Mouse (Mus musculus) MEL-GATA-1-ER (cell line): ENCODE data around the gene Pax9.

ENCODE experiments used
- DNase-seq: peaks from one replicate; pipeline ENCODE4 v3.0.0-alpha.2; 2012; ENCODE audit warnings: low read depth; ENCODE audit errors: extremely low read depth

Pax9 gene

DNA sequence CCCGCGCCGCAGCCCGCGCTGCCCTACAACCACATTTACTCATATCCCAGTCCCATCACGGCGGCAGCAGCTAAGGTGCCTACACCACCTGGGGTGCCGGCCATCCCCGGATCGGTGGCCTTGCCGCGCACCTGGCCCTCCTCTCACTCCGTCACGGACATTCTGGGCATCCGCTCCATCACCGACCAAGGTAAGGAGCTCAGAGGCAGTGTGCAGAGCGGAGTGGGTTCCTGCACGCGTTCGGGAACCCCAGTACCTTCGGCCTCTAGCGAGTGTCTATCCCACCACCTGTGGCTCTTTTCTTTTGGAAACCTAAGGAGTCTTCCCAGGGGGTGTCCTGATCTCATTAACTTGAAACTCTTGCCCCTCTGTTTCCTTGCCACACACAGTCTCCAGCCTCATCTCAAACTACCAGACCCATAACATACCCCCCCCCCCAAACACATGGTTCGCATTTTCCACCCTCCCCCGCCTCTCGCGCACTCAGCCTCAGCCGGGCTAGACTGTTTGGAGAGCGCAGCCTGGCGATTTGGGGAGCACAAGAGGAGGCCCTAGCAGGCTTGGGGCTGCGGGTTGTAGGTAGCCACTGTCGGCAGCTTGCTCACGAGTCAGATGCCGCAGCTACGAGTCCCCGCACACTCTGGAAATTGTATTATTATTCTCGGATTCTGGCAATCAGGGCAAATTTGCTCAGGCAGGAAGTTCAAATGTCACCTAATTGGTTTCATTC, 5.6 kb downstream of the Pax9 start:
- DNase-seq, result no peak

DNA sequence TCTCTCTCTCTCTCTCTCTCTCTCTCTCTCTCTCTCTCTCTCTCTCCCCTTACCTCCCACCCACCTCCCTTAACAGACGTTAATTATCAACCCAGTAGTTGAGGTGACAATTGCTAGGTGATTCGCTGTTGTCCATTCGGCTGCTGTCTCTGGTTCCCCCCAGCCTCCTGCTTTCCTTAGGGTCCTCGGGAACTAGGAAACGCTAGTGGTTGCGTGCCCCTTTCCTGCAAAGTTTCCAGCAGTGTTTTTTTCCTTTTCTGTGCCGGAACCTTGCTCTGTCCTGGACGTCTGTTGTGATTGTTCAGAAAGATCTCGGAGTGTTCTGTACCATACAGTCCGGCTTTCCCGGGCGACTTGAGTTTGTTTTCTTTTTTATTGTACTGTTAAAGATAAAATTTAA, 6.2 kb downstream of the Pax9 start:
- DNase-seq, result no peak

DNA sequence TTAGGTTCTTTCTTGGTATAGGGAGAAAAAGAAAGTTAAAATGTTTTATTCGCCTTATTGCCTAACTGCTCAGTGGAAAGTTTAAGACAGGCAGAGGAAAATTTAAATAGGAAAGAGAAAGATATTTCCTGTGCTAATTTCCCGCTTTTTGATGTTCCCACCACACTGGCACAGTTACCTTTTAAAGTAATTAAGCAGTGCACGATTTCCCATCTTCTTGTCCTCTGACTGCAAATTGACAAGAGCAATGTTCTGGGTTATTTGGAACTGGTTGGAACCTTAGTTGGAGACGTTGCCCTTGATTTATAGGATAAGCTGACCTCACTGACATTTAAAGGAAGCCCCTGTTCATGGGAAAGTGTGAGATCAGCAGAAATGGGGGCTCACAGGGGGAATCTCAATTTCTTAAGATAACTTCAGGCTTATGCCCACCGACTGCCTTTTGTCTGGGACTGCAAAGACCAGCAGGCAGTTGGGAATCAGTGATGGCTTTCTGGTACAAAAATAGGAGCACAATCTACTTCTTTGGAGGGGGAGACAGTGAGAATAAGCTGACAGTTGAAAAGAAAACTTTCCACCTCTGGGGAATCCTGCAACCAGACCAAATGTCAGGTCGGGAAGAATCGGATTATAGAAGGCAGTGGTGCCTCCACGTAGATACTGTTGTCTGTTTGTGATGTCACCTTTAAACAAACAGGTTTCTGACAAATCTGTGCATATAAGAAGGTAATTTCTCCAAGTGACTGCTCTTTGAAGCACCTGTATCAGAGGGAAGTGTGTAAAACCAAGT, 6.8 kb downstream of the Pax9 start:
- no peak for DNase-seq

DNA sequence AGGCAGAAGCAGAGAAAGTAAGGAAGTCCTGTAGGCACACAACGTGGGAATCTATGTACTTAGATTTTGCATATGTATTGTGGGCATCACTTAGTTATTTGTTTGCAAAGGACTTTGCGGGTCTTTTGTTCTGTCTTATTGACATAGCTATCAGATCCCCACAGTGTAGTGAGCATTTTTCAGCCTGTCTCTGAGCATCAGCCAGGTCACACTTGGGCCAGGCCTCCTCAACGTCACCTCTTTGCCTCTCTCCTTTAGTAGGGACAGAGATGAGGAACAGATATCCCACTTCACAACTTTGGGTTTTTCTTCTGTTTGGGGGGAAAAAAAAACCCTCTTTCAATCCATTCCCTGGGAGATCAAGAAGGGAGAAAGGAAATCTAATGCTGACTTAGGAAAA, 7.8 kb downstream of the Pax9 start:
- DNase-seq, result no peak

DNA sequence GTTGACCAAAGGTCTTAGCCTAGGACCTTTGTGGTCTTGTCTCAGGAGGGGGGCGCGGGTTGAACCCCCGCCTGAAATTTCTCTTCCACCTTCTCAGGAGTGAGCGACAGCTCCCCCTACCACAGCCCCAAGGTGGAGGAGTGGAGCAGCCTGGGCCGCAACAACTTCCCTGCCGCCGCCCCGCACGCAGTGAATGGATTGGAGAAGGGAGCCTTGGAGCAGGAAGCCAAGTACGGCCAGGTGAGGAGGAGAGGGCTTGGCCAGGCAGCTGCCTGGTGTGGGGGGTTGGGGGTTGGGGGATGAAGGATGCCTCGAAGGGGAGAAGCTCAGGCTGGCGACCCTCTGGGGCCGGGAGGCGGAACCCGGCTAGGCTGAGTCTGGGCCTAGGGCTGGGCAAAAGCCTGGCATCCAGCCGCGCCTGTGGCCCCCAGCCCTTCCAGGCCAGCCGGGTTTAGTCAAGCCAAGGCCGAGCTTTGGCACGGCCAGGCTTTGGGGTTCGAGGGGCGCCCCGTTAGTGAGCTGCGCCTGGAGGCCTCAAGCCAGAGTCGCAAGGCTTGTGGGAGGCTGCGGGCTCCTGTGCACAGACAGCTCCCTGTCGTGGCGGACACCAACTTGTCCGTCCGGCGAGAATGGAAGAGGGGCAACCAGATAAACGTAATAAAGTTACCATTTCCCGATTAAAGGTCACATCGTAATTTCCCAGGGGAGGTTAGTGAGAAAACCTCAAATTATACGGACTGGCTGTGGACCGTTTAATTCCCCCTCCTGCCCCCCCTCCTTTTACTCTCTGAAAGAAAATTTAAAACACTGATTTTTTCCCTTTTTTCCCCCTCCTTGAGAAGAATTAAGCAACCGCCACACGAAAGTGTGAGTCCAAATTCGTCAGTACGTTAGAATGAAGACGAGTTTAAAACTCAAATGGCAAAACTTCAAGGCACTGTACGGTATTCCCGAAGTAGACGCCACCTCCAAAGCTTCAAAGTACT, 8.6 kb downstream of the Pax9 start:
- no peak for DNase-seq

DNA sequence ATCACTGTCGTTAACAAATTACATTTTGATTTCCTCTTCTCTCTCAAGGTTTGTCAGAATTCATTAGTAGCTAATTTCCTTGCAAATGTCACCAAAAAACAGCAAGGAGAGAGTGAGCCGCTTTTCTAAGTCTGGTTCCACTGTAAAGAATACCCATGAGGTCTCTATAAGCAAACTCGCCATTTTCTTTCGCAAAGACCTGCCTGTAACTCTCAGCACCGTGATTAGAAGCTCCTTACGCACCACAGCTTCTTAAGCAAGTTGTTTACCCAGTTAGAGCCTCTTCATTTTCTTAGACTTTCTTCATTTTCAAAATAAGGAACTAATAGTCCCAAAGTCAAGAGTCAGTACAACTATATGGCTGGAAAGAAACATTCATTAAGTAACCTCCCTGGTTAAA, 9.4 kb downstream of the Pax9 start:
- DNase-seq, result no peak

DNA sequence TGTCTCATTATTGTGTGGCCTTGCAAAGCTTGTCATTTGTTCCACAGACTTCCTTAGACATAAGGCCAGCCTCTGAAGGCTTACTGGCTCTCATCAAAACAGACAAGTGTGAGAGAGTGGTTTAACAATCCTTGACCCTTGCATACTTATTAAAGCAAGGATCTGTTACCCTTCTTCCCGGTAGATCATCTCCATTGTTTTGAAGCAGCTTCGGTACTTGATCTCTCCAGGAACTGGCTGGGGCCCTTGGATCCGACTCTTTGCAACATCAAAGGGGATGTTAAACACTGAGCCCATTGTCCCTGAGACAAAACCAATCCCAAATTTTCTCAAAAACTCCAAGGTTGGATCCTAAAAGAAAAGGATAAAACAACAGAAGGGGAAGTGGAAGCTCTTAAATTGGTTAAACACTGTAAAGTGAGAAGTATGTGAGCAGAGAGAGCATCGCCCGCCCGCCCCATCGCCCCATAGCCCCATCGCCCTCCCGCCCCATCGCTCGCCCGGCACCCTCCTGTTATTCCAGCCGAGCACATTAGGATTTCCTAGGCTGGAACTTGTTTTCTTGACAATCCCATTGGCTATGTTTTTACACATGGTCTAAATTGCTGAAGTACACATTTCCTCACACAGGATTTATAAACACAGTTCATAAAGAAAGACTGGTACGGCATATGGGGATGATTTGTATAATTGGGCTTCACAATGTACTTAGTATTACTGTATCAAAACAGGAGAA, 26.6 kb downstream of the Pax9 start:
- DNase-seq, result no peak

DNA sequence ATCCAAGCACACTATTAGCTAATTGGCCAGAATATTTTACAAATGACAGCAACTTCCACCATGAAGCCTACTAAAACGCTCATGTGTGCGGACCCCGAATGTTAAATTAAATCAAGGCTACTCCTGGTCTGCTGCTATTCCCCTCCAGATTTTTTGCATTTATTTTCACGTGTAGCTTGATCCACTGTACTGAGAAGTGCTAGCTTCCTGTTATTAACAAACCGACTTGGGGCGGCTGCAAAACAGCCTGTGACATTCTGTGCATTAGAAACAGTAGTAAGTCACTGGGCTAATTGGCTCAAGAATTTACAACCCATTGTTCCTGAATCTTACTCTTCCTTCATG, 27.1 kb downstream of the Pax9 start:
- no peak for DNase-seq

DNA sequence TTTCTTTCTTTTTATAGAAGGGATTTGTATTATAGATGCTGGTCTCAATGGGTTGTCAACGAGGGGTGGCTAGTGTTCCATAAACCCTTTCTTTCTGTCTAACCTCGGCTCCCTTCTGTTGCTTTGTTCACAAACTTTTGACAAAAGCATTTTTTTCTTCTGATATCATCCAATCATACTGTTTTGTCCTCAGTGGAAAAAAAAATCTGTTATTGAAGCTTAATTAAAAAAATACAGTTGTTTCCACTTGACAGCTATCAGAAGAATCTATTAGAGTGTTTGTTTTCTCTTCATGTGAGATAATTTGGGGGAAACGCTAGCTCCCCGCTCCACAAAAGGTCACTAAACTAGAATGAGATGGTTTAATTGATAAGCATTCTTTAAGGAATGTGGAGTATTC, 36.1 kb downstream of the Pax9 start:
- no peak for DNase-seq

DNA sequence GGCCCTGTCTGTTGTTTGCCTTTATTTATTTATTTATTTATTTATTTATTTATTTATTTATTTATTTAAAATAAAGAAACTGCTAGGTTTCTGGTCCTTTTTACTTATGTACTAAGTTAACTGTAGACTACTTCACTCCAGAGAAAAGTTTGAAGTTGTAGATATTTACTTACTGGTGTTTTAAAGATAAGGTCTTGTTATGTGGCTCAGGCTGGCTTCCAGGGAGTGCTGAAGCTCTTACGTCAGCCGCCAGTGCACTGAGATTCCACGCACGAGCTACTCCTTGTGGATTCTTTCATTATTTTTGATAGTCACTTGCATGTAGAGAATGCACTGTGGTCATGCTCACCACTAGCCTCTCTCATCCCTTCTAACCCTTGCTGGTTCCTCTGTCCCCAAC, 45.5 kb downstream of the Pax9 start:
- no peak for DNase-seq
